Mouse (Mus musculus): ENCODE measurements around the gene Cd3eap.

DNA sequence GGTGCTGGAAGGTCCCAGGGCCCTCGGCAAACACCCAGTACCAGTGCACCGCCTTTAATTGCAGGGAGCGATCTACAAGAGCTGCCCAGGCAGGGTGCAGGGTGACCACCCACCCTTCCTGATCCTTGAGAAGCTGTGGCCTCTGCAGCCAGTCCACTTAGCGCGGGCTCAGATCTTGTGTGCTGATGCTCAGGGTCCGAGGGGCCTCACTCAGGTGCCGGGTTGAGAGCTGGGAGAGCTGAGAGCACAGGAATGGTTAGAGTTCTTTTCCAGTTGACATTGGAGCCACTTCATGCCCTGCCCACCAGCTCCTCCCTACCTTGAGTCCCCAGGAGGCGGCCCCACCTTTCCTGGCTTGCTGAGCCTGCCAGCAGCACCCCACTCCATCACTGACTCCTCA, 35.2 kb upstream of the Cd3eap start:
- TF ChIP-seq CTCF (IDR thresholded peaks at IDR 0.05; ENCODE audit: control insufficient read depth, insufficient read depth, insufficient replicate concordance, low read depth, low read length) (no peak), POLR2A (IDR thresholded peaks at IDR 0.05; ENCODE audit: control insufficient read depth, low read depth, low read length) (no peak)

All from testis, adult 2 months (tissue).